In the genomic region with DNA sequence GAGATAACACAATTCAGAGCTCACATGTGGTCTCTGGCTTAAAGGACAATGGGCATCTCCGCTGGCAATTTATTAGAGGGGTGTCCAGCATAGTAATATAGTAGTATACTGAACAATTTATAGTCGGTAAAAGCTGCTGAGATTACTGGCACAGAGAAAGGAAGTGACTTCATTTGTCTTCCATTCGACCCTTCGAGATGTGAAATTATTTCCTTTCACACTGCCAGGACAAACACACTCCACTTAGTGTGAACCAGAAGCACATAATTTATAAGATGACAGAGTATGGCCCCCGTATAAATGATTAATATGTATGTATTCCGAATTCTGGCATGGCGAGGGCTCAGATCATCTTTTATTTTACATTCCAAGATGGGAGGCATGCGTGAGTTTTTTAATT, we compare ENCODE assay signal across 18 mouse cellular contexts. TPM values are rescaled to one million over a fixed set of nuclear protein-coding genes. Genes with fewer than 3 reads are reported as not detected.
A peak's percentile ranks its signal among the peaks of the same experiment; 100 is the strongest.
DNase-seq lines count a peak whose midpoint lies in the region; ATAC-seq and TF ChIP-seq lines count a peak whose summit lies in the region.
"Had no signal": no experiment of that assay in that cellular context is flagged by ENCODE, and none has a peak within 500 bp of the region (broad histone marks: within the 10 kb centered on the region; RNA-seq: fewer than 3 reads in every experiment).

No protein-coding gene starts in this region.

- intact Hi-C loops in heart, postnatal 36 days (cut with DNase I) = no loop called here

- H3K4me1 ChIP-seq in kidney, adult 2 months (ENCODE audit: control insufficient read depth, insufficient read depth, low read length) = no peaks in the 10 kb centered on the region
- peaks cover 21% of the 10 kb centered on the region for H3K4me1 ChIP-seq in neural tube, embryonic 13.5 days (replicated peaks)
- H3K4me1 ChIP-seq: liver, embryonic 12.5 days had no signal

- H3K9ac ChIP-seq in neural tube, embryonic 13.5 days = no peak overlapping the region
- H3K9ac ChIP-seq: embryonic facial prominence, embryonic 15.5 days; forebrain, embryonic 12.5 days; liver, embryonic 12.5 days had no signal

- TF ChIP-seq POLR2A in kidney, adult 2 months (IDR thresholded peaks at IDR 0.05; ENCODE audit: low read depth, low read length) = no peak

- no peak overlapping the region for H3K4me2 ChIP-seq in neural tube, embryonic 13.5 days
- H3K4me2 ChIP-seq: embryonic facial prominence, embryonic 15.5 days; forebrain, embryonic 12.5 days; liver, embryonic 12.5 days; midbrain, embryonic 11.5 days had no signal

- H3K36me3 ChIP-seq in kidney, adult 2 months (ENCODE audit: control insufficient read depth, insufficient read depth, low read length) = no peaks in the 10 kb centered on the region
- no peaks in the 10 kb centered on the region for H3K36me3 ChIP-seq in neural tube, embryonic 13.5 days
- H3K36me3 ChIP-seq: embryonic facial prominence, embryonic 15.5 days; forebrain, embryonic 12.5 days; hindbrain, embryonic 10.5 days; liver, embryonic 12.5 days had no signal

- 48% methylated on average over 8 of the region's 8 CpGs for WGBS in kidney, adult 2 months
- WGBS in neural tube, embryonic 13.5 days = 48% methylated on average over 8 of the region's 8 CpGs

- no peak overlapping the region for H3K4me3 ChIP-seq in kidney, adult 2 months (ENCODE audit: insufficient read depth, low read depth, low read length)
- no peak overlapping the region for H3K4me3 ChIP-seq in neural tube, embryonic 13.5 days
- H3K4me3 ChIP-seq: embryonic facial prominence, embryonic 15.5 days; forebrain, embryonic 12.5 days; hindbrain, embryonic 10.5 days; layer of hippocampus, adult 2 months; liver, embryonic 12.5 days had no signal

- H3K27ac ChIP-seq in kidney, adult 2 months (ENCODE audit: insufficient read depth, low read depth, low read length) = peak overlapping the region; percentile 70; the same call in 1 of the 2 replicates
- peak overlapping the region; percentile 3 for H3K27ac ChIP-seq in neural tube, embryonic 13.5 days (replicated peaks)
- H3K27ac ChIP-seq: embryonic facial prominence, embryonic 15.5 days; forebrain, embryonic 12.5 days; hindbrain, embryonic 10.5 days; layer of hippocampus, adult 2 months; liver, embryonic 12.5 days had no signal

- H3K9me3 ChIP-seq in neural tube, embryonic 13.5 days = no peaks in the 10 kb centered on the region
- H3K9me3 ChIP-seq: embryonic facial prominence, embryonic 15.5 days; forebrain, embryonic 12.5 days; hindbrain, embryonic 10.5 days; liver, embryonic 12.5 days had no signal

- no peaks in the 10 kb centered on the region for H3K27me3 ChIP-seq in kidney, adult 2 months (replicated peaks; ENCODE audit: control insufficient read depth, insufficient read depth, low read length)
- no peaks in the 10 kb centered on the region for H3K27me3 ChIP-seq in neural tube, embryonic 13.5 days
- H3K27me3 ChIP-seq: embryonic facial prominence, embryonic 15.5 days; forebrain, embryonic 12.5 days; liver, embryonic 12.5 days; Patski had no signal

- no peak for TF ChIP-seq CTCF in kidney, adult 2 months (conservative IDR thresholded peaks at IDR 0.05; ENCODE audit: insufficient read depth, insufficient read length, low read depth, low read length)

- peak; percentile 22 to 35 for DNase-seq in heart, adult 18-20 months
- no peak for DNase-seq in heart, postnatal 36 days
- peak; percentile 48 for DNase-seq in kidney, adult 2 months
- DNase-seq in kidney, adult 8-10 months = no peak
- DNase-seq in neural tube, embryonic 10.5 days (ENCODE audit: extremely low spot score, low spot score) = no peak
- no peak for DNase-seq in layer of hippocampus, postnatal 10 days (ENCODE audit: low spot score in 2 of 2)
- DNase-seq in thymus, postnatal 36 days = no peak
- DNase-seq: adrenal gland, adult 2 months; cerebellum, adult 18-20 months; right cerebral cortex, postnatal 4 days had no signal

- no peak for ATAC-seq in neural tube, embryonic 13.5 days (ENCODE audit: low read depth)
- ATAC-seq: liver, embryonic 12.5 days; Patski had no signal

RNA-seq across cellular contexts. Expression of a gene that starts 16.0 kb away (rescaled TPM):
- 10 to 100 TPM; 27.9 to 28.6 TPM for total RNA-seq in heart, adult 18-20 months (2021)
- total RNA-seq in heart, postnatal 36 days (2021) = 10 to 100 TPM; 27.7 to 29.3 TPM
- polyA plus RNA-seq in kidney, adult 2 months (2012; rRNA removed) = 33.9 and 37.0 TPM in 2 replicates
- polyA plus RNA-seq in neural tube, embryonic 13.5 days (2015; fragmentation: Nextera tagmentation; extraction: Ambion mirVana) = 20.6 and 22.3 TPM in 2 replicates
- total RNA-seq in layer of hippocampus, postnatal 10 days (2021) = 10 to 100 TPM; 68.3 to 73.0 TPM

Comparison
In these comparisons a context has a peak if more than half of its experiments do, and no peak if none do; other contexts are left out.
1. DNase-seq: peak in heart, adult 18-20 months (2 of 2) and kidney, adult 2 months (single experiment); none in heart, postnatal 36 days (0 of 2), kidney, adult 8-10 months (0 of 2), neural tube, embryonic 10.5 days (single experiment), layer of hippocampus, postnatal 10 days (0 of 2) and thymus, postnatal 36 days (0 of 2).